Mouse (Mus musculus): ENCODE measurements around the gene Mettl6.

- TF ChIP-seq GATA1 (IDR thresholded peaks at IDR 0.05; ENCODE audit: borderline replicate concordance, low read length) = no peak
- no peak for TF ChIP-seq FLI1 (IDR thresholded peaks at IDR 0.05; ENCODE audit: low read length)
These were observed 6.8 kb downstream of the Mettl6 start for GRCm38 (mm10) chr14:31488055-31488454.
